Mouse (Mus musculus) CH12F3 (cell line): ENCODE data around the gene Prlhr.

ENCODE experiments used
- in situ Hi-C: fragments of 300-500 bp; cut with MboI; formaldehyde crosslinking; loops from 2 replicates; pipeline ENCODE4 v1.14.3; 2020; ENCODE audit warnings: low sequenced_read_pairs

Gene Prlhr

GRCm38 (mm10) chr19:60468254-60468762 lies at the start of gene Prlhr:
Gene Prlhr, minus strand, starts transcription at chr19:60468304.
- in situ Hi-C loops = no loop called here

- in situ Hi-C loops = no loop called here
Measured at GRCm38 (mm10) chr19:60515064-60515463, 47.0 kb upstream of the Prlhr start.

GRCm38 (mm10) chr19:60513431-60513830 lies 45.3 kb upstream of the Prlhr start:
- in situ Hi-C loops = no loop called here

- in situ Hi-C loops = no loop called here
Measured at GRCm38 (mm10) chr19:60500209-60500608, 32.1 kb upstream of the Prlhr start.

- in situ Hi-C loops = no loop called here
Measured at GRCm38 (mm10) chr19:60497171-60497570, 29.1 kb upstream of the Prlhr start.

- in situ Hi-C loops = no loop called here
Measured at GRCm38 (mm10) chr19:60495772-60496171, 27.7 kb upstream of the Prlhr start.

- in situ Hi-C loops = no loop called here
Measured at GRCm38 (mm10) chr19:60489566-60489965, 21.5 kb upstream of the Prlhr start.

- in situ Hi-C loops = no loop called here
Measured at GRCm38 (mm10) chr19:60485261-60485660, 17.2 kb upstream of the Prlhr start.

- in situ Hi-C loops = no loop called here
Measured at GRCm38 (mm10) chr19:60478859-60479258, 10.8 kb upstream of the Prlhr start.

GRCm38 (mm10) chr19:60477788-60478187 lies 9.7 kb upstream of the Prlhr start:
- in situ Hi-C loops = no loop called here

- in situ Hi-C loops = no loop called here
Measured at GRCm38 (mm10) chr19:60468846-60469245, 742 bp upstream of the Prlhr start.

GRCm38 (mm10) chr19:60467588-60468007 lies 506 bp downstream of the Prlhr start:
- in situ Hi-C loops = no loop called here

- in situ Hi-C loops = no loop called here
Measured at GRCm38 (mm10) chr19:60466953-60467570, 1.0 kb downstream of the Prlhr start.

GRCm38 (mm10) chr19:60465726-60466125 lies 2.4 kb downstream of the Prlhr start:
- in situ Hi-C loops = no loop called here

- in situ Hi-C loops = no loop called here
Measured at GRCm38 (mm10) chr19:60463896-60464295, 4.2 kb downstream of the Prlhr start.

- in situ Hi-C loops = no loop called here
Measured at GRCm38 (mm10) chr19:60463440-60463839, 4.7 kb downstream of the Prlhr start.

GRCm38 (mm10) chr19:60461476-60461875 lies 6.6 kb downstream of the Prlhr start:
- in situ Hi-C loops = no loop called here

GRCm38 (mm10) chr19:60459680-60460079 lies 8.4 kb downstream of the Prlhr start:
- in situ Hi-C loops = no loop called here

- in situ Hi-C loops = no loop called here
Measured at GRCm38 (mm10) chr19:60459071-60459470, 9.0 kb downstream of the Prlhr start.

GRCm38 (mm10) chr19:60455791-60456190 lies 12.3 kb downstream of the Prlhr start:
- in situ Hi-C loops = no loop called here

- in situ Hi-C loops = no loop called here
Measured at GRCm38 (mm10) chr19:60440531-60440930, 27.6 kb downstream of the Prlhr start.

GRCm38 (mm10) chr19:60440083-60440482 lies 28.0 kb downstream of the Prlhr start:
- in situ Hi-C loops = no loop called here
